Mouse (Mus musculus) lung, postnatal 0 days (tissue): ENCODE data around the gene Trp53bp2. TPM values are rescaled to one million over a fixed set of nuclear protein-coding genes. Genes with fewer than 3 reads are reported as not detected.

Source experiments
- ATAC-seq: fragments of 200-750 bp; cut with Nextera tagmentation; 2 replicates; pipeline ENCODE4 v1.8.0; 2017; ENCODE audit warnings: moderate library complexity
- DNase-seq: peaks from one replicate; pipeline ENCODE4 v3.0.0-alpha.2; 2016; ENCODE audit warnings: low spot score
- H3K27ac ChIP-seq: fragments of 300-500 bp; sonication (generic); 2 replicates; pipeline ENCODE4 v1.5.1; 2014; ENCODE audit warnings: antibody characterized with exemption, mild to moderate bottlenecking, low read length, mixed read lengths
- H3K27me3 ChIP-seq: fragments of 300-500 bp; sonication (generic); replicated peaks from 2 replicates; pipeline ENCODE4 v1.6.1; 2014; ENCODE audit warnings: low read length, mixed read lengths; ENCODE audit not compliant: insufficient read depth
- H3K36me3 ChIP-seq: fragments of 300-500 bp; sonication (generic); 2 replicates; pipeline ENCODE4 v1.6.1; 2014; ENCODE audit warnings: low read length, mixed read lengths; ENCODE audit not compliant: insufficient read depth
- H3K4me1 ChIP-seq: fragments of 300-500 bp; sonication (generic); 2 replicates; pipeline ENCODE4 v1.6.1; 2014; ENCODE audit warnings: antibody characterized with exemption, low read depth, low read length, mixed read lengths; ENCODE audit not compliant: insufficient read depth
- H3K4me2 ChIP-seq: fragments of 300-500 bp; sonication (generic); replicated peaks from 2 replicates; pipeline ENCODE4 v1.6.1; 2014; ENCODE audit warnings: low read depth, mild to moderate bottlenecking, low read length, moderate library complexity, mixed read lengths
- H3K4me3 ChIP-seq: fragments of 300-500 bp; sonication (generic); 2 replicates; pipeline ENCODE4 v1.5.1; 2014; ENCODE audit warnings: low read depth, low read length
- H3K9ac ChIP-seq: fragments of 300-500 bp; sonication (generic); replicated peaks from 2 replicates; pipeline ENCODE4 v1.6.1; 2014; ENCODE audit warnings: low read depth, mild to moderate bottlenecking
- H3K9me3 ChIP-seq: fragments of 300-500 bp; sonication (generic); 2 replicates; pipeline ENCODE4 v1.6.1; 2016; ENCODE audit warnings: low read length, mixed read lengths
- CTCF ChIP-seq: IDR thresholded peaks from 2 replicates; pipeline ENCODE4 v1.5.1; 2016; ENCODE audit warnings: antibody characterized with exemption, mild to moderate bottlenecking
- EP300 ChIP-seq: IDR thresholded peaks from 2 replicates; pipeline ENCODE4 v1.6.1; 2016; ENCODE audit warnings: antibody characterized with exemption, mild to moderate bottlenecking, control low read depth
- WGBS: fragments of 180-500 bp; shearing (Covaris S2); extraction: QIAGEN DNeasy Blood & Tissue Kit; methylation state at CpG from one replicate; pipeline ENCODE4 v1.1.7; 2014; 5-methylcytosine and 5-hydroxymethylcytosine counted together
- polyA plus RNA-seq: library from polyadenylated mRNA; unstranded; fragments of >200 nt; fragmentation: Nextera tagmentation; extraction: Ambion mirVana; gene quantifications from 2 replicates; pipeline ENCODE4 v1.2.1, GENCODE M21; 2015

Trp53bp2 gene
- 27.0 and 30.1 TPM in 2 replicates for polyA plus RNA-seq

DNA sequence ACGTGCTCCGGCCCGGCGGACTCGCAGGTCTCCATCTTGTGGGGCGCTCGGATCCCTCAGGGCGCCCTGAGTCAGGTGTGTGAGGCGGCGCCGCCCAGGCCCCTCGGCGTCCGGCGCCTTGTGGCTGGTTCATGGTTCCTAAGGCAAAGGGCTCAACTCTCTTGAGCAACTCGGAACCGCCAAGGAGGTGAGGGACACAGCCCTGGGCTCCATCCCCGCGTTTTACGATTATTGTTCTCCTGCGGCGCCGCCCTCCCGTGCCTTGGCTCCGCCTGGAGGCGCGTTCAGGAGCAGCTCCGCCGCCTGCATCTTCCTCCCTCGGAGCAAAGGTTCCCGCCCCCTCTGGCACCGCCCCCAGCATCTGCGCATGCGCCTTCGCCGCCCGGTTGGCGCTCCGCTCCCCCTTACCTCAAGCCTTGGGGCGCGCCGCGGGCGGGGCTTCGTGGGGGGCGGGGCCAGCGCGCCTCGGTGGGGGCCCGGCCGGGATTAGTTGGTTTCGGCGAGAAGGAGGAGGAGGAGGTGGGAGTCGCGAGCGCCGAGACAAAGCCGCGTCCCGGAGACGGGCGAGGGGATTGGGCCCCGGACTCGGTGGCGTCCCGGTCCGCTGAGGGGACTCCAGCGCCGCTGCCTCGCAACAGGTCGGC is at the start of gene Trp53bp2:
Gene Trp53bp2 (plus strand): TSS at position 489 of the 644 bp plus-strand sequence.
- Histone ChIP-seq H3K4me3 (peak within 1 kb of the TSS; percentile 96), H3K27me3 (no peaks in the 10 kb centered on the region), H3K4me2 (peak within 1 kb of the TSS; percentile 82), H3K4me1 (peaks cover 18% of the 10 kb centered on the region; the same call in 1 of the 2 replicates), H3K36me3 (no peaks in the 10 kb centered on the region), H3K9ac (peak within 1 kb of the TSS; percentile 94), H3K27ac (peak within 1 kb of the TSS; percentile 95), H3K9me3 (no peaks in the 10 kb centered on the region)
- TF ChIP-seq EP300 (peak; percentile 53; the same call in 1 of the 2 replicates), CTCF (peak; percentile 72)
- WGBS = 0% methylated on average over 31 of the region's 71 CpGs
- DNase-seq (peak; percentile 97), ATAC-seq (peak; percentile 94)

DNA sequence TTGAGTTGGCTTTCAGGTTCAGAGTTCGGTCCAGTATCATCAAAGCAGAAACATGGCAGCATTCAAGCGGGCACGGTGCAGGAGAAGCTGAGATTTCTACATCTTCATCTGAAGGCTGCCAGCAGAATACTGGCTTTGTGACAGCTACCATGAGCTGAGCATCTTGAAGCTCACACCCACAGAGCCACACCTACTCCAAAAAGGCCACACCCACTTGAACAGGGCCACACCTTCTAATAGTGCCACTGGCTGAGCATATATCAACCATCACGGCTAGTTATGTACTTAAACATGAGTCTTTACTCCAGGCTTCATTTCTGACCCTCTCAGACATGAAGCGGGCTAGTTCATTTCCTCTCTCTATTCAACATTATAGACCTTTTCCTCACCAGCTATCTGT is 46.3 kb upstream of the Trp53bp2 start:
- H3K4me3 ChIP-seq = no peak overlapping the region
- H3K9me3 ChIP-seq = no peaks in the 10 kb centered on the region
- DNase-seq = no peak
- no peaks in the 10 kb centered on the region for H3K4me1 ChIP-seq
- 88% methylated on average over 5 of the region's 5 CpGs for WGBS
- H3K4me2 ChIP-seq = no peak overlapping the region
- no peak overlapping the region for H3K27ac ChIP-seq
- no peaks in the 10 kb centered on the region for H3K36me3 ChIP-seq
- ATAC-seq = no peak
- H3K9ac ChIP-seq = no peak overlapping the region
- TF ChIP-seq CTCF (no peak), EP300 (no peak)
- no peaks in the 10 kb centered on the region for H3K27me3 ChIP-seq

DNA sequence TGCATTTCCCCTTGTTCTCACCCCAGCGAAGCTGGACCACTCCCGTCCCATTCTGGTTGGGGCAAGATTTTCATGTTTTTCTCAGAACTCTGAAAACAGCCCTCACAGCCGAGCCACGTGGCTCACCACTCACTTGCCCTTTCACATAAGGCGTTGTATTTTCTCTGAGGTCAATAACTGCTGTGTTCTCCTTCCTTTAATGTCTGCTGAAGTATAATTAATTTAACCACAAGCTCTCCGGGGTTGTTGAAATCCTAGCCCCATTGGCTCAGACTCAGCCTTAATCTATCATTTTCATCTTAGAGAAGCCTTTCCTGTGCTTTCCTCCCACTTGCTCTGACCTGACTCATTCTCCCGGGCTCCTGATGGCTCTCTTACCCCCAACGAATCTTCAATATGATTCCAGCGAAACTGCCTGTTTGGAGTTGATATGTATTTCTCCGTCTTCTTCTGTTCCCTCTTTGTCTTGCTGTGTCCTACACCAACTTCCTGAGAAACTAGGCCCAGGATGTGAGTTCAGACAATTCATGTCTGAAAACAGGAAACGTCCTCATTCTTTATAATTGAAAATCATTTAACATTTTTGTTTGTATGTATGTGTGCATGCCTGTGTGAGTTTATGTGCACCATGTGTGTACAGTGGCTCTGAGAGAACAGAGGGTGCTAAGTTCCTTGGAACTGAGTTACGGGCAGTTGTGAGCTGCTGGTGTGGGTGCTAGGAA is 45.1 kb upstream of the Trp53bp2 start:
- no peaks in the 10 kb centered on the region for H3K27me3 ChIP-seq
- no peaks in the 10 kb centered on the region for H3K36me3 ChIP-seq
- no peaks in the 10 kb centered on the region for H3K9me3 ChIP-seq
- 55% methylated on average over 12 of the region's 12 CpGs for WGBS
- ATAC-seq = no peak
- no peak overlapping the region for H3K9ac ChIP-seq
- H3K4me2 ChIP-seq = no peak overlapping the region
- no peak overlapping the region for H3K4me3 ChIP-seq
- TF ChIP-seq EP300 (no peak), CTCF (no peak)
- H3K27ac ChIP-seq = no peak overlapping the region
- DNase-seq = no peak
- no peaks in the 10 kb centered on the region for H3K4me1 ChIP-seq

DNA sequence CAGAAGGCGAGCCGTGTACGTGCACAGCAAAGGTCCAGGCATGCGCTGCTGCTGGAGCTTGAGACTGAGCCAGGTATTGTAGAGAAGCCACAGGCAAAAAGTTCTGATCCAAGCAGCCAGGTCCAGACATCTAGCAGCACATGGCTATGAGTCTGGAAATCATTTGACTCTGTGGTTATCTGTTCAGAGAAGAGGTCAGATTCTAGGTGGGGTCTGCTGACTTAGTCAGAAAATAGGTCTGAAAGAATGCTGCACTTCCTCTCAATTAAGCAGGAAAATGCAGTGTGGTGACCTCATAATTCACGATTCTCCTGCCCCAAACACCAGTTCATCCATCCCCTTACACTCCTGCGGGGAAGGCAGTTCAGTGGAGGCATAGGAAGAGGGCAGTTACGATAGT is 40.7 kb upstream of the Trp53bp2 start:
- H3K4me2 ChIP-seq = no peak overlapping the region
- no peak overlapping the region for H3K9ac ChIP-seq
- no peaks in the 10 kb centered on the region for H3K9me3 ChIP-seq
- TF ChIP-seq EP300 = no peak
- no peak for TF ChIP-seq CTCF
- H3K36me3 ChIP-seq = no peaks in the 10 kb centered on the region
- DNase-seq = no peak
- H3K27ac ChIP-seq = no peak overlapping the region
- H3K27me3 ChIP-seq = no peaks in the 10 kb centered on the region
- H3K4me3 ChIP-seq = no peak overlapping the region
- H3K4me1 ChIP-seq = no peaks in the 10 kb centered on the region
- ATAC-seq = no peak
- WGBS = 61% methylated on average over 7 of the region's 7 CpGs

DNA sequence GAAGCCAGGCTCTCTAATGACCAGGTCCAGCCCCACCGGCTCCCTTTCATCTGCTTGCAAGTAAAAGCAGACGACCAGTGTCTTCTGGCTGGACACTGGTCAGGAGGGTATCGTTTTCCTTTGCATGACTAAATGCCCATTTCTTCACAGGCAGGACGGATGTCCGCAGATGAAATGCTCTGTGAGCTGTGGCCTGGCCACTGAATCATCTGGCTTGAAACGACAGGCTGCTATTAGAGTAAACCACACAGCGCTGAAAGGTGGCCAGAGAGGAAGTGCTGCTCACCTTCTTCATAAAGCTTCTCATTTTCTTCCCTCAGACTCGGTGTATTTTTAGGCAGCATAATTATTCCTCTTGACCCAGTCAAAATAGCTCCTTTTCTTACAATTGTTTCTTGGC is 40.2 kb upstream of the Trp53bp2 start:
- no peak for DNase-seq
- Histone ChIP-seq H3K36me3 (no peaks in the 10 kb centered on the region), H3K4me2 (no peak overlapping the region), H3K4me3 (no peak overlapping the region), H3K9me3 (no peaks in the 10 kb centered on the region), H3K4me1 (no peaks in the 10 kb centered on the region), H3K9ac (no peak overlapping the region), H3K27me3 (no peaks in the 10 kb centered on the region), H3K27ac (no peak overlapping the region)
- TF ChIP-seq CTCF (no peak), EP300 (no peak)
- 47% methylated on average over 8 of the region's 8 CpGs for WGBS
- no peak for ATAC-seq

DNA sequence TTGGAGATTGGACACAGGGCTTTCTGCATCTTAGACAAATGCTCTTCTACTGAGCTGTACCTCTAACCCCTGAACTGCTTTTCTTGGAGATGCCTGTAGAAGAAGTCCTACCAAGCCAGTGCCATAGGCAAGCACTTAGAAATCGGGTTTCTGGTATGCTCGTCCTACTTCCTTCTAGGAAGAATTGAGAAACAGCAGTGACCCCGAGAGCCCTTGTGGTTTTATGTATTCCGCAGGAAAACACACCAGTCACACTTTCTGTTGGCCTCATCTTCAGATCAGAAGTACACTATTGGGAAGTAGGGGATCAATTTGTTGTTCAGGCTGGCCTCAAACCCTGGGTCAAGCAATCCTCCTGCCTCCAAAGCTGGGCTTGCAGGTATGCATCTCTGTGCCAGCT is 39.5 kb upstream of the Trp53bp2 start:
- Histone ChIP-seq H3K27ac (no peak overlapping the region), H3K36me3 (no peaks in the 10 kb centered on the region), H3K9me3 (no peaks in the 10 kb centered on the region), H3K4me1 (no peaks in the 10 kb centered on the region), H3K9ac (no peak overlapping the region), H3K27me3 (no peaks in the 10 kb centered on the region), H3K4me3 (no peak overlapping the region), H3K4me2 (no peak overlapping the region)
- no peak for TF ChIP-seq EP300
- no peak for TF ChIP-seq CTCF
- no peak for ATAC-seq
- 47% methylated on average over 4 of the region's 4 CpGs for WGBS
- peak; percentile 49 for DNase-seq
